Mouse (Mus musculus) midbrain, embryonic 12.5 days (tissue): ENCODE measurements at regions not wholly inside any gene's neighbourhood (a gene's known extent, or its start where the extent isn't known, plus 50 kb on each side); places are given as distances from the start of the nearest gene placed in this dataset.

ENCODE experiments used
- ATAC-seq: fragments of 200-750 bp; cut with Nextera tagmentation; 2 replicates; pipeline ENCODE4 v1.8.0; 2017; ENCODE audit warnings: low read depth, moderate TSS enrichment, moderate library complexity; ENCODE audit not compliant: low FRiP score
- H3K27ac ChIP-seq: fragments of 300-500 bp; sonication (generic); replicated peaks from 2 replicates; pipeline ENCODE4 v1.5.1; 2016; ENCODE audit warnings: mild to moderate bottlenecking
- H3K27me3 ChIP-seq: fragments of 300-500 bp; sonication (generic); 2 replicates; pipeline ENCODE4 v1.6.1; 2016; ENCODE audit warnings: mild to moderate bottlenecking
- H3K36me3 ChIP-seq: fragments of 300-500 bp; sonication (generic); 2 replicates; pipeline ENCODE4 v1.6.1; 2016
- H3K4me1 ChIP-seq: fragments of 300-500 bp; sonication (generic); 2 replicates; pipeline ENCODE4 v1.6.1; 2016
- H3K4me2 ChIP-seq: fragments of 300-500 bp; sonication (generic); replicated peaks from 2 replicates; pipeline ENCODE4 v1.6.1; 2016; ENCODE audit warnings: mild to moderate bottlenecking, moderate library complexity
- H3K4me3 ChIP-seq: fragments of 300-500 bp; sonication (generic); 2 replicates; pipeline ENCODE4 v1.5.1; 2016; ENCODE audit warnings: mild to moderate bottlenecking
- H3K9ac ChIP-seq: fragments of 300-500 bp; sonication (generic); replicated peaks from 2 replicates; pipeline ENCODE4 v1.6.1; 2016; ENCODE audit warnings: mild to moderate bottlenecking, moderate library complexity
- H3K9me3 ChIP-seq: fragments of 300-500 bp; sonication (generic); 2 replicates; pipeline ENCODE4 v1.6.1; 2016; ENCODE audit warnings: mild to moderate bottlenecking
- WGBS: fragments of 180-500 bp; shearing (Covaris S2); methylation state at CpG from one replicate; pipeline ENCODE4 v1.1.7; 2016; 5-methylcytosine and 5-hydroxymethylcytosine counted together

- H3K4me1 ChIP-seq, result peaks cover 15% of the 10 kb centered on the region
- no peak overlapping the region for H3K9ac ChIP-seq
- H3K4me2 ChIP-seq, result no peak overlapping the region
- H3K4me3 ChIP-seq, result no peak overlapping the region
- H3K27ac ChIP-seq, result no peak overlapping the region
- no peak for ATAC-seq
- 90% methylated on average over 5 of the region's 5 CpGs for WGBS
- H3K36me3 ChIP-seq, result no peaks in the 10 kb centered on the region
- no peaks in the 10 kb centered on the region for H3K9me3 ChIP-seq
- 0 out of 2 replicates have a peak, but pooled peaks cover 3% of the 10 kb centered on the region for H3K27me3 ChIP-seq
Measured at GRCm38 (mm10) chr17:63003911-63004310, 122.8 kb upstream of the Efna5 start.

GRCm38 (mm10) chr17:63002729-63003128, 121.6 kb upstream of the Efna5 start:
- 94% methylated on average over 4 of the region's 4 CpGs for WGBS
- no peaks in the 10 kb centered on the region for H3K9me3 ChIP-seq

GRCm38 (mm10) chr17:63001898-63002297, 120.8 kb upstream of the Efna5 start:
- Histone ChIP-seq H3K4me2 (no peak overlapping the region), H3K36me3 (no peaks in the 10 kb centered on the region), H3K27ac (no peak overlapping the region), H3K27me3 (0 out of 2 replicates have a peak, but pooled peaks cover 3% of the 10 kb centered on the region), H3K4me3 (no peak overlapping the region), H3K4me1 (peaks cover 5% of the 10 kb centered on the region; the same call in 1 of the 2 replicates), H3K9ac (no peak overlapping the region), H3K9me3 (no peaks in the 10 kb centered on the region)
- peak; percentile 56; the same call in 1 of the 2 replicates for ATAC-seq
- WGBS, result 49% methylated on average over 2 of the region's 2 CpGs

More at GRCm38 (mm10) chr17:63002729-63003128, 121.6 kb upstream of the Efna5 start:
- Histone ChIP-seq H3K4me2 (no peak overlapping the region), H3K36me3 (no peaks in the 10 kb centered on the region), H3K9ac (no peak overlapping the region), H3K27ac (no peak overlapping the region), H3K27me3 (0 out of 2 replicates have a peak, but pooled peaks cover 3% of the 10 kb centered on the region), H3K4me3 (no peak overlapping the region), H3K4me1 (peaks cover 8% of the 10 kb centered on the region)
- ATAC-seq, result no peak

GRCm38 (mm10) chr17:62997691-62998090, 116.6 kb upstream of the Efna5 start:
- ATAC-seq, result no peak
- Histone ChIP-seq H3K4me2 (no peak overlapping the region), H3K27ac (no peak overlapping the region), H3K9ac (no peak overlapping the region), H3K4me1 (no peaks in the 10 kb centered on the region), H3K4me3 (no peak overlapping the region), H3K9me3 (no peaks in the 10 kb centered on the region), H3K27me3 (0 out of 2 replicates have a peak, but pooled peaks cover 3% of the 10 kb centered on the region), H3K36me3 (no peaks in the 10 kb centered on the region)
- WGBS, result 94% methylated on average over 5 of the region's 5 CpGs

GRCm38 (mm10) chr17:62995316-62995715, 114.2 kb upstream of the Efna5 start:
- Histone ChIP-seq H3K4me3 (no peak overlapping the region), H3K9ac (no peak overlapping the region), H3K9me3 (no peaks in the 10 kb centered on the region), H3K4me2 (no peak overlapping the region), H3K36me3 (no peaks in the 10 kb centered on the region), H3K27me3 (0 out of 2 replicates have a peak, but pooled peaks cover 2% of the 10 kb centered on the region), H3K27ac (no peak overlapping the region), H3K4me1 (no peaks in the 10 kb centered on the region)
- WGBS, result 93% methylated on average over 3 of the region's 3 CpGs
- ATAC-seq, result no peak

GRCm38 (mm10) chr17:62992977-62993376, 111.9 kb upstream of the Efna5 start:
- H3K27me3 ChIP-seq, result no peaks in the 10 kb centered on the region
- no peak overlapping the region for H3K4me3 ChIP-seq
- H3K36me3 ChIP-seq, result no peaks in the 10 kb centered on the region
- no peak overlapping the region for H3K27ac ChIP-seq
- H3K9me3 ChIP-seq, result no peaks in the 10 kb centered on the region
- no peaks in the 10 kb centered on the region for H3K4me1 ChIP-seq
- 89% methylated on average over 2 of the region's 2 CpGs for WGBS
- H3K4me2 ChIP-seq, result no peak overlapping the region
- ATAC-seq, result no peak
- no peak overlapping the region for H3K9ac ChIP-seq

GRCm38 (mm10) chr17:62986304-62986703, 105.2 kb upstream of the Efna5 start:
- H3K27ac ChIP-seq, result no peak overlapping the region
- WGBS, result 83% methylated on average over 6 of the region's 6 CpGs
- no peaks in the 10 kb centered on the region for H3K4me1 ChIP-seq
- H3K27me3 ChIP-seq, result peaks cover 6% of the 10 kb centered on the region
- peaks cover 8% of the 10 kb centered on the region; the same call in 1 of the 2 replicates for H3K9me3 ChIP-seq
- no peaks in the 10 kb centered on the region for H3K36me3 ChIP-seq
- no peak overlapping the region for H3K4me2 ChIP-seq
- no peak for ATAC-seq
- H3K4me3 ChIP-seq, result no peak overlapping the region
- no peak overlapping the region for H3K9ac ChIP-seq

GRCm38 (mm10) chr17:62980337-62980736, 99.2 kb upstream of the Efna5 start:
- Histone ChIP-seq H3K4me2 (no peak overlapping the region), H3K4me3 (no peak overlapping the region), H3K9me3 (peaks cover 8% of the 10 kb centered on the region; the same call in 1 of the 2 replicates), H3K4me1 (peaks cover 17% of the 10 kb centered on the region), H3K9ac (no peak overlapping the region), H3K27me3 (peaks cover 6% of the 10 kb centered on the region), H3K27ac (peak overlapping the region; percentile 25; the same call in 1 of the 2 replicates), H3K36me3 (no peaks in the 10 kb centered on the region)
- 31% methylated on average over 3 of the region's 3 CpGs for WGBS
- no peak for ATAC-seq

- no peak overlapping the region for H3K4me3 ChIP-seq
- H3K9ac ChIP-seq, result no peak overlapping the region
- ATAC-seq, result no peak
- peaks cover 9% of the 10 kb centered on the region; the same call in 1 of the 2 replicates for H3K9me3 ChIP-seq
- H3K27me3 ChIP-seq, result no peaks in the 10 kb centered on the region
- H3K36me3 ChIP-seq, result no peaks in the 10 kb centered on the region
- no peak overlapping the region for H3K27ac ChIP-seq
- no peak overlapping the region for H3K4me2 ChIP-seq
- peaks cover 27% of the 10 kb centered on the region for H3K4me1 ChIP-seq
- 65% methylated on average over 4 of the region's 4 CpGs for WGBS
Measured at GRCm38 (mm10) chr17:62977561-62977960, 96.4 kb upstream of the Efna5 start.

GRCm38 (mm10) chr17:62977136-62977535, 96.0 kb upstream of the Efna5 start:
- H3K27ac ChIP-seq, result no peak overlapping the region
- no peaks in the 10 kb centered on the region for H3K36me3 ChIP-seq
- no peak overlapping the region for H3K4me3 ChIP-seq
- no peak for ATAC-seq
- H3K27me3 ChIP-seq, result no peaks in the 10 kb centered on the region
- peaks cover 27% of the 10 kb centered on the region for H3K4me1 ChIP-seq
- no peak overlapping the region for H3K4me2 ChIP-seq
- H3K9ac ChIP-seq, result no peak overlapping the region
- 78% methylated on average over 4 of the region's 4 CpGs for WGBS
- H3K9me3 ChIP-seq, result peaks cover 11% of the 10 kb centered on the region; the same call in 1 of the 2 replicates

GRCm38 (mm10) chr17:62974627-62975279, 93.6 kb upstream of the Efna5 start:
- no peak overlapping the region for H3K27ac ChIP-seq
- WGBS, result 43% methylated on average over 8 of the region's 8 CpGs
- no peak overlapping the region for H3K4me2 ChIP-seq
- H3K9me3 ChIP-seq, result peaks cover 11% of the 10 kb centered on the region; the same call in 1 of the 2 replicates
- H3K4me3 ChIP-seq, result no peak overlapping the region
- H3K4me1 ChIP-seq, result peaks cover 19% of the 10 kb centered on the region
- H3K9ac ChIP-seq, result no peak overlapping the region
- ATAC-seq, result no peak
- no peaks in the 10 kb centered on the region for H3K36me3 ChIP-seq
- peaks cover 4% of the 10 kb centered on the region; the same call in 1 of the 2 replicates for H3K27me3 ChIP-seq

GRCm38 (mm10) chr17:62969025-62969424, 87.9 kb upstream of the Efna5 start:
- Histone ChIP-seq H3K36me3 (no peaks in the 10 kb centered on the region), H3K9ac (no peak overlapping the region), H3K27me3 (peaks cover 4% of the 10 kb centered on the region; the same call in 1 of the 2 replicates), H3K4me3 (no peak overlapping the region), H3K9me3 (peaks cover 11% of the 10 kb centered on the region; the same call in 1 of the 2 replicates), H3K4me1 (no peaks in the 10 kb centered on the region; the same call in 1 of the 2 replicates), H3K4me2 (no peak overlapping the region), H3K27ac (no peak overlapping the region)
- ATAC-seq, result no peak
- WGBS, result 70% methylated on average over 6 of the region's 6 CpGs
